Mouse (Mus musculus) stomach, postnatal 0 days (tissue): Measurements from ENCODE around the gene Hmbs. TPM values are rescaled to one million over a fixed set of nuclear protein-coding genes. Genes with fewer than 3 reads are reported as not detected.

Experiments used
- ATAC-seq: fragments of 200-750 bp; cut with Nextera tagmentation; 2 replicates; pipeline ENCODE4 v1.8.0; 2017; ENCODE audit not compliant: low FRiP score, low TSS enrichment
- DNase-seq: peaks from one replicate; pipeline ENCODE4 v3.0.0-alpha.2; 2016; ENCODE audit warnings: low spot score
- H3K27ac ChIP-seq: fragments of 300-500 bp; sonication (generic); replicated peaks from 2 replicates; pipeline ENCODE4 v1.5.1; 2014; ENCODE audit warnings: mild to moderate bottlenecking, control low read depth
- H3K27me3 ChIP-seq: fragments of 300-500 bp; sonication (generic); 2 replicates; pipeline ENCODE4 v1.6.1; 2014; ENCODE audit warnings: low read length; ENCODE audit not compliant: control insufficient read depth, insufficient read depth
- H3K36me3 ChIP-seq: fragments of 300-500 bp; sonication (generic); 2 replicates; pipeline ENCODE4 v1.6.1; 2014; ENCODE audit warnings: low read length, mixed read lengths; ENCODE audit not compliant: control insufficient read depth, insufficient read depth
- H3K4me1 ChIP-seq: fragments of 300-500 bp; sonication (generic); replicated peaks from 2 replicates; pipeline ENCODE4 v1.6.1; 2014; ENCODE audit warnings: antibody characterized with exemption; ENCODE audit not compliant: control insufficient read depth, insufficient read depth
- H3K4me2 ChIP-seq: fragments of 300-500 bp; sonication (generic); replicated peaks from 2 replicates; pipeline ENCODE4 v1.6.1; 2014; ENCODE audit warnings: low read depth, mild to moderate bottlenecking, control low read depth, moderate library complexity
- H3K4me3 ChIP-seq: fragments of 300-500 bp; sonication (generic); 2 replicates; pipeline ENCODE4 v1.5.1; 2014; ENCODE audit warnings: low read depth, low read length, control low read depth
- H3K9ac ChIP-seq: fragments of 300-500 bp; sonication (generic); 2 replicates; pipeline ENCODE4 v1.6.1; 2014; ENCODE audit warnings: mild to moderate bottlenecking, low read length, control low read depth, mixed read lengths
- H3K9me3 ChIP-seq: fragments of 300-500 bp; sonication (generic); 2 replicates; pipeline ENCODE4 v1.6.1; 2016; ENCODE audit warnings: low read length; ENCODE audit not compliant: control insufficient read depth
- CTCF ChIP-seq: IDR thresholded peaks from 2 replicates; pipeline ENCODE4 v1.5.1; 2016; ENCODE audit warnings: antibody characterized with exemption, low read depth, mild to moderate bottlenecking, moderate library complexity
- EP300 ChIP-seq: optimal IDR thresholded peaks from 2 replicates; pipeline ENCODE3; 2016; ENCODE audit warnings: antibody characterized with exemption
- WGBS: fragments of 180-500 bp; shearing (Covaris S2); extraction: QIAGEN DNeasy Blood & Tissue Kit; methylation state at CpG from one replicate; pipeline ENCODE4 v1.1.7; 2014; 5-methylcytosine and 5-hydroxymethylcytosine counted together
- polyA plus RNA-seq: library from polyadenylated mRNA; unstranded; fragments of >200 nt; fragmentation: Nextera tagmentation; extraction: Ambion mirVana; gene quantifications from 2 replicates; pipeline ENCODE4 v1.2.1, GENCODE M21; 2015

The Hmbs gene
- polyA plus RNA-seq, 1 experiment from 2014 or later: 68.8 TPM

GRCm38 (mm10) chr9:44347621-44348020 lies 3.6 kb upstream of the Hmbs start:
- Histone ChIP-seq H3K4me3 (no peak overlapping the region), H3K9me3 (no peaks in the 10 kb centered on the region)
- no peak for ATAC-seq

DNA sequence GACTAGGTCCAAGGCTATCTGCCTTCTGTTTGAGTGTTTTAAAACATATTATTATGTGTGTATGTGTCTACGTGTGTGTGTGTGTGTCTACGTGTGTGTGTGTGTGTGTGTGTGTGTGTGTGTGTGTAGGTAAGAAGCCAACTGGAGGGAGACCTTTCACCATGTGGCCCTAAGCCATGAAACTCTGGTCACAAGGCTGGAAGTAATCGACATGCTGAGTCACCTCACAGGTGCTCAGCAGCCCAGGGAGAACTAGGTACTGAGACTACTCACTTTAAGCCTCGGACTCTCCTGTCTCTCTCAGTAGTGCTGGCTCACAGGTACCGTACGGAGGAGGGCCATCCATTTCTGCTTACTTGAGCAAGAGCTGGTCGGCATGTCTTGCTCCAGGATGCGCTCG lies 3.1 kb upstream of the Hmbs start:
- DNase-seq (no peak), ATAC-seq (no peak)
- Histone ChIP-seq H3K27me3 (no peaks in the 10 kb centered on the region), H3K27ac (no peak overlapping the region), H3K9ac (no peak overlapping the region), H3K9me3 (no peaks in the 10 kb centered on the region), H3K4me2 (no peak overlapping the region), H3K36me3 (peaks cover 17% of the 10 kb centered on the region), H3K4me3 (no peak overlapping the region), H3K4me1 (0 out of 2 replicates have a peak, but pooled peaks cover 2% of the 10 kb centered on the region)
- 91% methylated on average over 9 of the region's 9 CpGs for WGBS
- TF ChIP-seq CTCF: no peak

More at GRCm38 (mm10) chr9:44347621-44348020, 3.6 kb upstream of the Hmbs start:
- no peaks in the 10 kb centered on the region for H3K27me3 ChIP-seq
- WGBS: 81% methylated on average over 4 of the region's 4 CpGs
- no peaks in the 10 kb centered on the region for H3K4me1 ChIP-seq
- H3K27ac ChIP-seq: no peak overlapping the region
- no peak for DNase-seq
- peaks cover 19% of the 10 kb centered on the region for H3K36me3 ChIP-seq
- no peak overlapping the region for H3K4me2 ChIP-seq
- no peak overlapping the region for H3K9ac ChIP-seq
- TF ChIP-seq EP300 (no peak), CTCF (no peak)

DNA sequence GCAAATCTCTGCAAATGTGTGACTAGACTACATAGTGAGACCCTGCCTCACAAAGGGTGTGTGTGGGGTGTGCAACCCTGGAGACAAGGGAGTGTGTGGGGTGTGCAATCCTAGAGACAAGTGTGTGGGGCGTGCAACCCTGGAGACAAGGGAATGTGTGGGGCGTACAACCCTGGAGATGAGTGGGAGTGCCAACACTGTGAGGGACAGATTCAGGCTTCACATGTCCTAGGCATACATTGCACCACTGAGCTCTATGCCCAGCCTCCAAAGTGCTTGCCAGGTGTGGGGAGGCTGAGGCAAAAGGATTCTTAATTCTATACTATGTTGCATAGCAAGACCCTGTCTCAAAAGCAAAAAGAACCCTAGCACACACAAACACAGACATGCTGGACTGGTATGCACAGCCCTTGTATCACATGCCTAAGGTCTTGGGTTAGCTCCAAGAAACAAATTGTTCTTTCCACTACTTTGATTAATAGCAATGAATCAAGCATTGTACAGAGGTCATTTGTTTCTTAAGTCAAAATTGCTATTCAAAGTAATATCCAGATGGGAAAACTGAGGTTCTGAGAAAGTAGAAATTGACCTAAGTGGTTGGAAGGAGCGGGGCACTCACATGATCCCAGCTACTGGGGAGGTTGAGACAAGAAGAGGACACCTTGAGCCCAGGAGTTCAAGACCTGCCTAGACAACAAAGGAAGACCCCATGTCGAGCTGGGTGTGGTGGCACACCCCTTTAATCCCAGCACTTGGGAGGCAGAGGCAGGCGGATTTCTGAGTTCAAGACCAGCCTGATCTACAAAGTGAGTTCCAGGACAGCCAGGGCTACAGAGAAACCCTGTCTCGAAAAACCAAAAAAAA lies 1.8 kb upstream of the Hmbs start:
- DNase-seq: no peak
- Histone ChIP-seq H3K9ac (no peak overlapping the region), H3K4me3 (no peak overlapping the region), H3K9me3 (no peaks in the 10 kb centered on the region), H3K27ac (no peak overlapping the region), H3K27me3 (no peaks in the 10 kb centered on the region), H3K4me2 (no peak overlapping the region), H3K4me1 (0 out of 2 replicates have a peak, but pooled peaks cover 2% of the 10 kb centered on the region), H3K36me3 (peaks cover 16% of the 10 kb centered on the region)
- TF ChIP-seq EP300: no peak
- TF ChIP-seq CTCF: no peak
- ATAC-seq: no peak
- 86% methylated on average over 6 of the region's 6 CpGs for WGBS

GRCm38 (mm10) chr9:44343290-44343689 lies 738 bp downstream of the Hmbs start:
- DNase-seq: peak; percentile 63
- peak; percentile 21 for ATAC-seq

GRCm38 (mm10) chr9:44342605-44343004 lies 1.4 kb downstream of the Hmbs start:
- Histone ChIP-seq H3K27ac (peak overlapping the region; percentile 98; the same call in 1 of the 2 replicates), H3K9ac (no peak overlapping the region), H3K4me3 (no peak overlapping the region)

More at GRCm38 (mm10) chr9:44343290-44343689, 738 bp downstream of the Hmbs start:
- Histone ChIP-seq H3K27me3 (no peaks in the 10 kb centered on the region), H3K9me3 (no peaks in the 10 kb centered on the region), H3K4me3 (peak overlapping the region; percentile 83), H3K36me3 (peaks cover 12% of the 10 kb centered on the region), H3K4me1 (0 out of 2 replicates have a peak, but pooled peaks cover 2% of the 10 kb centered on the region), H3K27ac (peak overlapping the region; percentile 98), H3K4me2 (peak overlapping the region; percentile 80), H3K9ac (peak overlapping the region; percentile 86)
- TF ChIP-seq EP300: no peak
- no peak for TF ChIP-seq CTCF
- WGBS: 3% methylated on average over 6 of the region's 6 CpGs

GRCm38 (mm10) chr9:44342173-44342572 lies 1.9 kb downstream of the Hmbs start:
- TF ChIP-seq EP300 (no peak), CTCF (no peak)
- peaks cover 11% of the 10 kb centered on the region; the same call in 1 of the 2 replicates for H3K36me3 ChIP-seq
- no peak for DNase-seq
- H3K4me1 ChIP-seq: 0 out of 2 replicates have a peak, but pooled peaks cover 2% of the 10 kb centered on the region
- 73% methylated on average over 3 of the region's 3 CpGs for WGBS
- H3K9me3 ChIP-seq: no peaks in the 10 kb centered on the region
- peak overlapping the region; percentile 27; the same call in 1 of the 2 replicates for H3K9ac ChIP-seq
- H3K4me3 ChIP-seq: no peak overlapping the region
- no peak for ATAC-seq
- H3K27ac ChIP-seq: peak overlapping the region; percentile 98
- H3K4me2 ChIP-seq: no peak overlapping the region
- no peaks in the 10 kb centered on the region for H3K27me3 ChIP-seq

More at GRCm38 (mm10) chr9:44342605-44343004, 1.4 kb downstream of the Hmbs start:
- 0 out of 2 replicates have a peak, but pooled peaks cover 2% of the 10 kb centered on the region for H3K4me1 ChIP-seq
- no peaks in the 10 kb centered on the region for H3K27me3 ChIP-seq
- peak overlapping the region; percentile 80; the same call in 1 of the 2 replicates for H3K4me2 ChIP-seq
- WGBS: 50% methylated on average over 1 of the region's 1 CpGs
- ATAC-seq: no peak
- H3K9me3 ChIP-seq: no peaks in the 10 kb centered on the region
- no peak for DNase-seq
- TF ChIP-seq EP300 (no peak), CTCF (no peak)
- peaks cover 11% of the 10 kb centered on the region; the same call in 1 of the 2 replicates for H3K36me3 ChIP-seq
